Mouse (Mus musculus) erythroblast, embryonic 14.5 days (primary cell): ENCODE measurements around the gene Gnptab.

Experiments used
- GATA1 ChIP-seq: IDR thresholded peaks from 2 replicates; pipeline ENCODE4 v1.6.1; 2012; ENCODE audit warnings: low read length, inconsistent platforms, mixed read lengths
- TAL1 ChIP-seq: IDR thresholded peaks from 3 replicates; pipeline ENCODE4 v1.6.1; 2012; ENCODE audit warnings: low read length, inconsistent platforms, mixed read lengths

- TF ChIP-seq GATA1 (no peak), TAL1 (no peak)
Measured at GRCm38 (mm10) chr10:88405812-88406211, 26.9 kb downstream of the Gnptab start.
